Comparison of ENCODE assay signal across 1 mouse cellular context in the genomic region with DNA sequence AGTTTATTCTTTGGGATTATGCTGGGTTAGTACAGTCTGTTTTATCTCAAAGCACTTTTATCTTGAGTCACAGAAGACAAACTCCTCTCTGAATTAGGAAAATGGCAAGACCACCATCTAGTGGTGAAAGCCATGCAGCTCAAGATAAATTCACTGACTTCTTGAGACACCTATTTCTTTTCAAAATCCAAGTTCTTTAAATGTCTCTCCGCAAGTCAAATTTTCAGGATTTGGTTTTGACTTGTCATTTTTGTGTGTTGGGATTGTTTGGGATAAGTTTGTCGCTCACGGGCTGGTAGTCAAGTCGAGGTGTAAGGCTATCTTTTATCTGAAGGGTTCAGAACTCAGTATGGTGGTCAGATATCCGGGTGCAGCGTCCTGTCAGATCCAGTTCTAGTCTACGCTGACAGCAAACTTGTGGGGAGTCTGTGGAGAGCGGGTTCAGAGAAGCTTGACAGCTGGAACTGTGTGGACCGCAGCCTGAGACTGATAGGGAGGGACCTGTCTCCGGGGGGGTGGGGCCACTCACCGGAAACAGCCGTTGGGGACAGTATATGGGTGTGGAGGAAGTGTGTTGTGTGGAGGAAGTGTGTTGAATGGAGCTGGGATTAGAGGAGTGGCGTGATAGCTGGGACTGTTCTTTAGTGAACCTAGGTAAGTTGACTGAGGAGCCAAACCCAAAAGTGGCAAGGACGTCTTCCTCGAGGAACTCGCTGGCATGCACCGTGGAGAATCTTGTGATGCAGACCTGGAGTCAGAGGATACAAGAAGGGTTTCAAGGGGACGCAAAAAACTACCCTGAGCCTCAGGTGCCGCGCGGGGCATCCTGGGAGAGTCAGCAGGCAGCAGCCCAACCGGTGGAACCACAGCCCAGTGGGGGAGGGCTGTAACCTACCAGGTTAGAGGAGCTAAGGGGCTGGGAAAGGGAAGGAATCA.
TF ChIP-seq lines count a peak whose summit lies in the region.

A gene (plus strand): TSS at position 564 of the 936 bp plus-strand sequence.

TF ChIP-seq in C2C12, 6 proteins besides CTCF, POLR2A, EP300 and RAD21:
- peak; percentile 41 for TF ChIP-seq MAX (IDR thresholded peaks at IDR 0.05)
- no peak for TF ChIP-seq CEBPB (IDR thresholded peaks at IDR 0.05; ENCODE audit: low read depth)
- TF ChIP-seq USF1 (IDR thresholded peaks at IDR 0.05; ENCODE audit: low read depth): no peak
